Mouse (Mus musculus) gastrocnemius, postnatal 4 days (tissue): ENCODE measurements around the gene Galr2. TPM values are rescaled to one million over a fixed set of nuclear protein-coding genes. Genes with fewer than 3 reads are reported as not detected.

ENCODE experiments used
- DNase-seq, 2 experiments: peaks; one replicate each; pipeline ENCODE4 v3.0.0; 2021 to 2022; ENCODE audit warnings: low spot score in 2 of 2, mixed read lengths in 2 of 2
- long read RNA-seq, 2 experiments: library from polyadenylated mRNA; stranded (forward); transcript quantifications; one replicate each; pipeline ENCODE4 v2.0.0; 2021
- total RNA-seq, 2 experiments: library from RNA; stranded (reverse); gene quantifications; 2 replicates each; pipeline ENCODE4 v1.2.3; 2021

Gene Galr2
- total RNA-seq: under 1 TPM; 0.37 to 0.75 TPM
- long read RNA-seq, experiment 1, partial matches to known transcripts: 0 of 2 reads
- long read RNA-seq, experiment 1, other reads (novel, unspliced or antisense): 0 of 2 reads
- long read RNA-seq, experiment 2, partial matches to known transcripts: 0 of 2 reads
- long read RNA-seq, experiment 2, other reads (novel, unspliced or antisense): 0 of 2 reads

- no peak for DNase-seq
Measured at GRCm38 (mm10) chr11:116280751-116281663, at the start of gene Galr2. Gene Galr2 (plus strand): TSS chr11:116280939.

- no peak for DNase-seq
Measured at GRCm38 (mm10) chr11:116232427-116232826, 48.3 kb upstream of the Galr2 start.

GRCm38 (mm10) chr11:116234901-116235300 is 45.8 kb upstream of the Galr2 start:
- no peak for DNase-seq

GRCm38 (mm10) chr11:116237742-116238395 is 42.9 kb upstream of the Galr2 start, which contains the start of gene Evpl:
Gene Evpl (minus strand): TSS chr11:116238077.
- no peak for DNase-seq

- DNase-seq: no peak
Measured at GRCm38 (mm10) chr11:116239797-116240196, 40.9 kb upstream of the Galr2 start.

GRCm38 (mm10) chr11:116241744-116242235 is 38.9 kb upstream of the Galr2 start:
- no peak for DNase-seq

- no peak for DNase-seq
Measured at GRCm38 (mm10) chr11:116244580-116244979, 36.2 kb upstream of the Galr2 start.

GRCm38 (mm10) chr11:116245616-116246015 is 35.1 kb upstream of the Galr2 start:
- DNase-seq: no peak

- no peak for DNase-seq
Measured at GRCm38 (mm10) chr11:116247502-116248222, 33.1 kb upstream of the Galr2 start.

GRCm38 (mm10) chr11:116250898-116251297 is 29.8 kb upstream of the Galr2 start:
- no peak for DNase-seq

- no peak for DNase-seq
Measured at GRCm38 (mm10) chr11:116253076-116253600, 27.6 kb upstream of the Galr2 start.

- DNase-seq: no peak
Measured at GRCm38 (mm10) chr11:116254627-116255026, 26.1 kb upstream of the Galr2 start.

GRCm38 (mm10) chr11:116255090-116255981 is 25.4 kb upstream of the Galr2 start:
- no peak for DNase-seq

GRCm38 (mm10) chr11:116255982-116256675 is 24.6 kb upstream of the Galr2 start:
- DNase-seq: no peak

- DNase-seq: no peak
Measured at GRCm38 (mm10) chr11:116259461-116259860, 21.3 kb upstream of the Galr2 start.

GRCm38 (mm10) chr11:116260259-116260658 is 20.5 kb upstream of the Galr2 start:
- DNase-seq: no peak

- no peak for DNase-seq
Measured at GRCm38 (mm10) chr11:116265352-116265751, 15.4 kb upstream of the Galr2 start.

GRCm38 (mm10) chr11:116265850-116266249 is 14.9 kb upstream of the Galr2 start:
- DNase-seq: no peak

GRCm38 (mm10) chr11:116267637-116268036 is 13.1 kb upstream of the Galr2 start:
- DNase-seq: no peak
